Mouse (Mus musculus) olfactory bulb, adult 2 months (tissue): Measurements from ENCODE around the gene 2310057M21Rik. TPM values are rescaled to one million over a fixed set of nuclear protein-coding genes. Genes with fewer than 3 reads are reported as not detected.

ENCODE experiments used
- H3K27ac ChIP-seq: fragments of 200-500 bp; 2 replicates; pipeline ENCODE4 v1.5.1; 2012; ENCODE audit warnings: low read depth, low read length; ENCODE audit not compliant: insufficient read depth
- H3K4me1 ChIP-seq: fragments of 200-500 bp; 2 replicates; pipeline ENCODE4 v1.6.1; 2012; ENCODE audit warnings: low read length; ENCODE audit not compliant: control insufficient read depth, insufficient read depth
- H3K4me3 ChIP-seq: fragments of 200-500 bp; 2 replicates; pipeline ENCODE4 v1.5.1; 2012; ENCODE audit warnings: mild to moderate bottlenecking, low read depth, low read length, moderate library complexity; ENCODE audit not compliant: insufficient read depth
- CTCF ChIP-seq: fragments of 200-500 bp; IDR thresholded peaks from 2 replicates; pipeline ENCODE4 v1.5.1; 2012; ENCODE audit warnings: low read depth, mild to moderate bottlenecking, low read length, moderate library complexity; ENCODE audit not compliant: insufficient read depth
- POLR2A ChIP-seq: fragments of 200-500 bp; IDR thresholded peaks from 2 replicates; pipeline ENCODE4 v1.6.1; 2012; ENCODE audit warnings: mild to moderate bottlenecking, low read depth, low read length, moderate library complexity; ENCODE audit not compliant: insufficient read depth
- WGBS: fragments of 180-500 bp; shearing (Covaris S2); methylation state at CpG from one replicate; pipeline ENCODE4 v1.1.7; 2018; 5-methylcytosine and 5-hydroxymethylcytosine counted together
- polyA plus RNA-seq: library from polyadenylated mRNA; stranded (reverse); fragments of >200 nt; gene quantifications from 2 replicates; pipeline ENCODE4 v1.2.4, GENCODE M21; 2012; ENCODE audit warnings: low replicate concordance; ENCODE audit not compliant: missing spikeins, insufficient read depth, insufficient read length

Gene 2310057M21Rik
- polyA plus RNA-seq, 1 experiment: not detected

GRCm38 (mm10) chr7:131371470-131371860 is 8.9 kb upstream of the 2310057M21Rik start:
- H3K27ac ChIP-seq: peak overlapping the region; percentile 98; the same call in 1 of the 2 replicates
- H3K4me3 ChIP-seq: peak overlapping the region; percentile 96
- TF ChIP-seq POLR2A (no peak), CTCF (no peak)
- no peaks in the 10 kb centered on the region for H3K4me1 ChIP-seq
- WGBS: 3% methylated on average over 9 of the region's 9 CpGs

- H3K4me1 ChIP-seq: no peaks in the 10 kb centered on the region
- peak within 1 kb of the TSS; percentile 98 for H3K27ac ChIP-seq
- peak within 1 kb of the TSS; percentile 96 for H3K4me3 ChIP-seq
- 5% methylated on average over 47 of the region's 47 CpGs for whole genome bisulfite sequencing
- TF ChIP-seq CTCF (peak; percentile 81), POLR2A (peak; percentile 97)
Observed at GRCm38 (mm10) chr7:131370648-131371469, 8.3 kb upstream of the 2310057M21Rik start, which contains the start of gene Pstk. Gene Pstk, plus strand, starts transcription at chr7:131371141.

- Histone ChIP-seq H3K4me1 (peaks cover 2% of the 10 kb centered on the region), H3K4me3 (no peak overlapping the region), H3K27ac (no peak overlapping the region)
- WGBS: 94% methylated on average over 8 of the region's 8 CpGs
- TF ChIP-seq CTCF (no peak), POLR2A (no peak)
Observed at GRCm38 (mm10) chr7:131364131-131364530, 1.6 kb upstream of the 2310057M21Rik start.

- no peak for TF ChIP-seq CTCF
- no peak for TF ChIP-seq POLR2A
- Histone ChIP-seq H3K27ac (peak overlapping the region; percentile 7; the same call in 1 of the 2 replicates), H3K4me3 (peak overlapping the region; percentile 77), H3K4me1 (peaks cover 2% of the 10 kb centered on the region)
- WGBS: 1% methylated on average over 35 of the region's 35 CpGs
Observed at GRCm38 (mm10) chr7:131362269-131362614, 317 bp downstream of the 2310057M21Rik start.

- H3K4me1 ChIP-seq: peaks cover 2% of the 10 kb centered on the region
- H3K27ac ChIP-seq: no peak overlapping the region
- no peak for TF ChIP-seq POLR2A
- no peak for TF ChIP-seq CTCF
- H3K4me3 ChIP-seq: no peak overlapping the region
- 97% methylated on average over 13 of the region's 13 CpGs for WGBS
Observed at GRCm38 (mm10) chr7:131356105-131356504, 6.5 kb downstream of the 2310057M21Rik start.

- TF ChIP-seq CTCF: no peak
- no peak for TF ChIP-seq POLR2A
- WGBS: 58% methylated on average over 7 of the region's 7 CpGs
- H3K4me1 ChIP-seq: no peaks in the 10 kb centered on the region
- H3K4me3 ChIP-seq: no peak overlapping the region
- H3K27ac ChIP-seq: no peak overlapping the region
Observed at GRCm38 (mm10) chr7:131345856-131346541, 16.6 kb downstream of the 2310057M21Rik start.

- Histone ChIP-seq H3K4me3 (no peak overlapping the region), H3K4me1 (no peaks in the 10 kb centered on the region), H3K27ac (no peak overlapping the region)
- TF ChIP-seq CTCF: no peak
- no peak for TF ChIP-seq POLR2A
- 50% methylated on average over 8 of the region's 8 CpGs for WGBS
Observed at GRCm38 (mm10) chr7:131337502-131338068, 25.0 kb downstream of the 2310057M21Rik start.

- 56% methylated on average over 1 of the region's 1 CpGs for WGBS
- no peak for TF ChIP-seq POLR2A
- no peak for TF ChIP-seq CTCF
- Histone ChIP-seq H3K27ac (no peak within 1 kb of the TSS), H3K4me1 (no peaks in the 10 kb centered on the region), H3K4me3 (no peak within 1 kb of the TSS)
Observed at GRCm38 (mm10) chr7:131333564-131333963, 29.0 kb downstream of the 2310057M21Rik start, which contains the start of gene Fam24a. Gene Fam24a, plus strand, starts transcription at chr7:131333864.

GRCm38 (mm10) chr7:131331688-131332087 is 30.9 kb downstream of the 2310057M21Rik start:
- H3K4me3 ChIP-seq: no peak overlapping the region
- no peaks in the 10 kb centered on the region for H3K4me1 ChIP-seq
- WGBS: 80% methylated on average over 2 of the region's 2 CpGs
- no peak overlapping the region for H3K27ac ChIP-seq
- TF ChIP-seq CTCF (no peak), POLR2A (no peak)
